Mouse (Mus musculus) hindbrain, embryonic 11.5 days (tissue): ENCODE results near the gene Cd164. TPM values are rescaled to one million over a fixed set of nuclear protein-coding genes. Genes with fewer than 3 reads are reported as not detected.

Source experiments
- ATAC-seq: fragments of 200-750 bp; cut with Nextera tagmentation; 2 replicates; pipeline ENCODE4 v1.8.0; 2017; ENCODE audit warnings: mild to moderate bottlenecking, moderate TSS enrichment, moderate library complexity; ENCODE audit not compliant: low FRiP score
- DNase-seq: peaks from one replicate; pipeline ENCODE4 v3.0.0-alpha.2; 2015; ENCODE audit warnings: low spot score
- H3K27ac ChIP-seq: fragments of 300-500 bp; sonication (generic); 2 replicates; pipeline ENCODE4 v1.5.1; 2014; ENCODE audit warnings: mild to moderate bottlenecking, low read depth, low read length
- H3K27me3 ChIP-seq: fragments of 300-500 bp; sonication (generic); 2 replicates; pipeline ENCODE4 v1.6.1; 2014; ENCODE audit warnings: mild to moderate bottlenecking, low read length, moderate library complexity, mixed read lengths; ENCODE audit not compliant: control insufficient read depth, insufficient read depth
- H3K36me3 ChIP-seq: fragments of 300-500 bp; sonication (generic); 2 replicates; pipeline ENCODE4 v1.6.1; 2014; ENCODE audit warnings: mild to moderate bottlenecking, low read length, moderate library complexity, mixed read lengths; ENCODE audit not compliant: control insufficient read depth, insufficient read depth
- H3K4me1 ChIP-seq: fragments of 300-500 bp; sonication (generic); replicated peaks from 2 replicates; pipeline ENCODE4 v1.6.1; 2014; ENCODE audit warnings: low read length, mixed read lengths; ENCODE audit not compliant: control insufficient read depth, insufficient read depth
- H3K4me2 ChIP-seq: fragments of 300-500 bp; sonication (generic); replicated peaks from 2 replicates; pipeline ENCODE4 v1.6.1; 2014; ENCODE audit warnings: mild to moderate bottlenecking, low read depth, low read length
- H3K4me3 ChIP-seq: fragments of 300-500 bp; sonication (generic); 2 replicates; pipeline ENCODE4 v1.5.1; 2014; ENCODE audit warnings: low read depth, low read length
- H3K9ac ChIP-seq: fragments of 300-500 bp; sonication (generic); 2 replicates; pipeline ENCODE4 v1.6.1; 2014; ENCODE audit warnings: low read depth, low read length
- H3K9me3 ChIP-seq: fragments of 300-500 bp; sonication (generic); 2 replicates; pipeline ENCODE4 v1.6.1; 2016; ENCODE audit warnings: low read length; ENCODE audit not compliant: control insufficient read depth
- WGBS: fragments of 180-500 bp; shearing (Covaris S2); extraction: QIAGEN DNeasy Blood & Tissue Kit; methylation state at CpG from one replicate; pipeline ENCODE4 v1.1.7; 2014; 5-methylcytosine and 5-hydroxymethylcytosine counted together
- polyA plus RNA-seq: library from polyadenylated mRNA; unstranded; fragments of >200 nt; fragmentation: Nextera tagmentation; extraction: Ambion mirVana; gene quantifications from 2 replicates; pipeline ENCODE4 v1.2.1, GENCODE M21; 2014

Gene Cd164
- polyA plus RNA-seq, 1 experiment from 2014 or later: 122 TPM

- Histone ChIP-seq H3K9ac (no peak overlapping the region), H3K9me3 (0 out of 2 replicates have a peak, but pooled peaks cover 4% of the 10 kb centered on the region), H3K36me3 (no peaks in the 10 kb centered on the region), H3K27me3 (no peaks in the 10 kb centered on the region), H3K4me3 (no peak overlapping the region), H3K4me2 (no peak overlapping the region), H3K27ac (no peak overlapping the region), H3K4me1 (no peaks in the 10 kb centered on the region)
- DNase-seq (no peak), ATAC-seq (no peak)
- 76% methylated on average over 13 of the region's 13 CpGs for WGBS
These were observed 27.4 kb downstream of the Cd164 start for GRCm38 (mm10) chr10:41546396-41547165.

DNA sequence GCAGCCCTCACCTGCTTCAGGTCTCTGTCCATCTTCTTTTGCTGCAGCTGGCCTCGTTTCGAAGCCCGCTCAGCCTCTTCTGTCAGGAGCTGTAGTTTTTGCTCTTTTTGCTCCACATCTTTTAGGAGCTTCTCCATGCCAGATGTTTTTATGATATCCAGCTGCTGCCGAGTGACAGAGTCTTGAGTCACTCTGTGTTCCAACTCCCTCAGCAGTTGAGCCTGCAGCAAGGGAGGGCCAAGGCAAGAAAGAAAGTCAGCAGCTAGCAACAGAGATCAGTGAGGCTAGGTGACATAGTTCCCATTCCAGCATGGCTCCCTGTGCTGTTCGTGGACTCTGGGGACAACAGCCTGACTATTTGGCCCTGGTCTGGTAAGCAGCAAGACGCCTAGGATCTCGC lies 31.5 kb downstream of the Cd164 start:
- Histone ChIP-seq H3K4me3 (no peak overlapping the region), H3K9me3 (0 out of 2 replicates have a peak, but pooled peaks cover 4% of the 10 kb centered on the region), H3K36me3 (no peaks in the 10 kb centered on the region), H3K4me2 (no peak overlapping the region), H3K4me1 (no peaks in the 10 kb centered on the region), H3K27me3 (no peaks in the 10 kb centered on the region), H3K27ac (no peak overlapping the region), H3K9ac (no peak overlapping the region)
- ATAC-seq (no peak), DNase-seq (no peak)
- 81% methylated on average over 7 of the region's 7 CpGs for WGBS

DNA sequence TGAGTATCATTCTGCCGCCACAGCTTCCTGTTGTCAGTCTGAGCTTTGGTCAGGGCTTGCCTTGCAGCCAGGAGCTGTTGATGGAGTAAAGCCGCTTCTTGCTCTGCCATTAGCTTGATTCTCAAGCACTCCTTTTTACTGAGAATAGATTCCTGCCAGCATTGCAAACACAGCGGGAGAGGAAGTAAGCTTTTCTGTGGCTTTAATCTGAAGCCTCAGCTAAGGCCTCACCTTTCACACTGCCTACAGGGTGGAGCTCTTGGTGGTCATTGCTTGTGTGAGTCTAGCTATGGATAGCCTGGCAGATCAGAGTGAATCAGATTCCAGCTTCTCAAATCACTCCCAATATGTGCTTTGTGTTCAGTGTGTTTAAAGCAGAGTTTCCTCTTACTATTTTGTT lies 33.1 kb downstream of the Cd164 start:
- 39% methylated on average over 3 of the region's 3 CpGs for WGBS
- H3K36me3 ChIP-seq: no peaks in the 10 kb centered on the region
- H3K4me3 ChIP-seq: no peak overlapping the region
- H3K4me2 ChIP-seq: no peak overlapping the region
- DNase-seq (no peak), ATAC-seq (no peak)
- H3K27ac ChIP-seq: no peak overlapping the region
- no peaks in the 10 kb centered on the region for H3K27me3 ChIP-seq
- H3K9me3 ChIP-seq: 0 out of 2 replicates have a peak, but pooled peaks cover 4% of the 10 kb centered on the region
- no peak overlapping the region for H3K9ac ChIP-seq
- no peaks in the 10 kb centered on the region for H3K4me1 ChIP-seq

GRCm38 (mm10) chr10:41552847-41553589 lies 33.8 kb downstream of the Cd164 start:
- H3K4me2 ChIP-seq: no peak overlapping the region
- DNase-seq (peak; percentile 11), ATAC-seq (no peak)
- H3K9me3 ChIP-seq: 0 out of 2 replicates have a peak, but pooled peaks cover 4% of the 10 kb centered on the region
- H3K4me1 ChIP-seq: no peaks in the 10 kb centered on the region
- no peaks in the 10 kb centered on the region for H3K27me3 ChIP-seq
- H3K9ac ChIP-seq: no peak overlapping the region
- H3K4me3 ChIP-seq: no peak overlapping the region
- 51% methylated on average over 14 of the region's 14 CpGs for WGBS
- no peak overlapping the region for H3K27ac ChIP-seq
- H3K36me3 ChIP-seq: no peaks in the 10 kb centered on the region

- ATAC-seq: no peak
These were observed 34.5 kb downstream of the Cd164 start for GRCm38 (mm10) chr10:41553711-41554110.

GRCm38 (mm10) chr10:41555081-41555480 lies 35.9 kb downstream of the Cd164 start:
- no peaks in the 10 kb centered on the region for H3K36me3 ChIP-seq
- no peak overlapping the region for H3K4me2 ChIP-seq
- ATAC-seq (no peak), DNase-seq (no peak)
- no peaks in the 10 kb centered on the region for H3K9me3 ChIP-seq
- H3K4me3 ChIP-seq: no peak overlapping the region
- no peaks in the 10 kb centered on the region for H3K27me3 ChIP-seq
- H3K27ac ChIP-seq: no peak overlapping the region
- H3K4me1 ChIP-seq: no peaks in the 10 kb centered on the region
- 89% methylated on average over 3 of the region's 3 CpGs for WGBS
- H3K9ac ChIP-seq: no peak overlapping the region

More at GRCm38 (mm10) chr10:41553711-41554110, 34.5 kb downstream of the Cd164 start:
- Histone ChIP-seq H3K27ac (no peak overlapping the region), H3K4me2 (no peak overlapping the region), H3K36me3 (no peaks in the 10 kb centered on the region), H3K4me1 (no peaks in the 10 kb centered on the region), H3K4me3 (no peak overlapping the region), H3K27me3 (no peaks in the 10 kb centered on the region), H3K9me3 (0 out of 2 replicates have a peak, but pooled peaks cover 4% of the 10 kb centered on the region), H3K9ac (no peak overlapping the region)
- DNase-seq: no peak
- WGBS: 74% methylated on average over 4 of the region's 4 CpGs

DNA sequence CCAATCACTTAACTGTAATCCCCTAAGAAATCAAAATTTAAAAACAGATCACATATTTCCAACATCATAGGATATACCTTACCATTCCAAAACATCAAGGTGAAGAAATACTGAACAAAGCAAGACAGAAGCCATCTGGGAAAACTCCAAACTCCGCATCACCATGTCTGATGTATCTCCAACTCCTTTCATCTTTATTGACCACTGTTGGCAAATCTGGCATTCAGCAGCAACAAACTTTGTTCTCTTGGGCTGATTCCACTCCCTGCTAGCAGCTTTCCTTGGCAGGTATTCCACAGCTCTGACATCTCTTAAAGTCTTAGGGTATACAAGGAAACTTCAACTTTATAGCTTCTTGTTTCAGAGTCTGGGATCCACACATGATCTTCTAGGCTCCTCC lies 39.2 kb downstream of the Cd164 start:
- no peaks in the 10 kb centered on the region for H3K36me3 ChIP-seq
- no peak overlapping the region for H3K27ac ChIP-seq
- H3K27me3 ChIP-seq: no peaks in the 10 kb centered on the region
- 94% methylated on average over 1 of the region's 1 CpGs for WGBS
- DNase-seq (no peak), ATAC-seq (no peak)
- no peaks in the 10 kb centered on the region for H3K4me1 ChIP-seq
- no peak overlapping the region for H3K9ac ChIP-seq
- H3K9me3 ChIP-seq: no peaks in the 10 kb centered on the region
- no peak overlapping the region for H3K4me3 ChIP-seq
- no peak overlapping the region for H3K4me2 ChIP-seq

DNA sequence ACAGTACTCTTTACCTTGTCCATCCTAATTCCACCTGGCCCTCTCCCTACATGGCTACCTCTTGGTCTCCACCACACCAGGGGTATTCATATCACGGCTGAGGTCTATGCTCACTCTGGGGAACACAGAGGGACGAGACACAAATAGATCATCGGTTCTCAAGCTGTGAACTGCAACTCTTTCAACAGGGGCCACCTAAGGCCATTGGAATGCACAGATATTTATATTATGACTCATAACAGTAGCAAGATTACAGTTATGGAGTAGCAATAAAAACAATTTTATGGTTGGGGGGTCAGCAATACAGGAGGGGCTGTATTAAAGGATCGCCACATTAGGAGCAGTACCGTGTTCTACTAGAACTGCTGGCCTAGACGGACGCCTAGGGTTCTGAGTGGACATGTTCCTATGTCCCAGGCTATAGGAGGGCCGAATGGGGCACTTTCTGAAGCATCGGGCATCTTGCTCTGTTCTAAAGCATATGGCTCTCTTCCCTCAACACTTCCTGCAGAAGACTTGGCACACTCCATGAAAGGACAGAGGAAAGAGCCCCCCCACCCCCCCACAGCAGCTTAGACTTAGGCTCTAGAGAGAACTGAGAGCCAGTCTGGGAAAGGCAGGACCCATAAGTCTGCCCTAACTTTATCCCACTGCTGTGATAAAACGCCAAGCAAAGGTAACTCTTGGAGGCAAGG lies 42.6 kb downstream of the Cd164 start:
- WGBS: 91% methylated on average over 10 of the region's 10 CpGs
- no peak overlapping the region for H3K9ac ChIP-seq
- DNase-seq (no peak), ATAC-seq (no peak)
- H3K4me1 ChIP-seq: no peaks in the 10 kb centered on the region
- H3K9me3 ChIP-seq: no peaks in the 10 kb centered on the region
- no peak overlapping the region for H3K4me3 ChIP-seq
- H3K27me3 ChIP-seq: no peaks in the 10 kb centered on the region
- no peak overlapping the region for H3K4me2 ChIP-seq
- no peaks in the 10 kb centered on the region for H3K36me3 ChIP-seq
- H3K27ac ChIP-seq: no peak overlapping the region
